Mouse (Mus musculus) adrenal gland, postnatal 14 days (tissue): ENCODE data around the gene Polr2g. TPM values are rescaled to one million over a fixed set of nuclear protein-coding genes. Genes with fewer than 3 reads are reported as not detected.

ENCODE experiments used
- DNase-seq: peaks from one replicate; pipeline ENCODE4 v3.0.0; 2021; ENCODE audit warnings: mixed read lengths
- total RNA-seq: library from RNA; stranded (reverse); gene quantifications from 2 replicates; pipeline ENCODE4 v1.2.3, GENCODE M21; 2021

Gene Polr2g
- total RNA-seq, 1 experiment from 2014 or later: 85.2 TPM

DNA sequence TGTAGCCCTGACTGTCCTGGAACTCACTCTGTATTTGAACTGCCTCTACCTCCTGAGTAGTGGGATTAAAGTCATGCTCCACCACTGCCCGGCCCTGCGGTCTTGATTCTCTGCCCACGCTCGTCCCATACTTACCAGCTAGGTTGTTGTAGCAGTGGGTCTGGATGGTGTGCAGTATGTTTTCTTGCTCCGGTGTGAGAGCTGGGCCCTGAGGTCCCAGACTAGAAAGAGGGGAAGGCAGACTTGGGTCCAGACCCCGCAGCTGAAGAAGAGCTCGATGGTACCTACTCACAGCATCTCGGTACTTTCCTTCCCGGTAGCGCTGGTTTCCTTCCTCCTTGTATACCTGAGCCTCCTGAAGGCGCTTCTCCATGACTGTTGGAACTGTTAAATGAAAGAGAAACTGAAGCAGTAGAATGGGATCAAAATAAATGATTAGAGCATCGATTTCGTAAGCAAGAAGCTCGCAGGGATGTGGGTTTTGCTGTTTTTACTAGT, 20.0 kb upstream of the Polr2g start:
- no peak for DNase-seq

GRCm38 (mm10) chr19:8817001-8817400, 18.6 kb upstream of the Polr2g start:
- no peak for DNase-seq

DNA sequence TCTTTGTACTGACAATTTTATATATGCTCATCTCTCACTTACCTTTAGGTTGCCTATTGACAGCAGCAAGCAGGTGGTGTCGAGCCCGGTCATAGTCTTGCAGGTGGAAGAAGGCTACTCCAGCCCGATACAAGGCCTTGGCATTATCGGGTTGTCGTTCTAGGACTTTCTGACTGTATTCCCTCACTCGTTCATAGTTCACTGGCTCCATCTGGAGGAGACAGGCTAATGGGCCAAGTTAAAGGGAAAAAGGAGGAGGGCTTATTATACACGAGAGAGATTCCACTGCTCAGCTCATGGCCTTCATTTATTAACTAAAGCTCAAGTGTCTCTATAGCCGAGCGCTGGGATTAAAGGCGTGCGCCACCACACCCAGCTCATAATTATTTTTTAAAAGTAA, 17.4 kb upstream of the Polr2g start:
- peak; percentile 44 for DNase-seq

GRCm38 (mm10) chr19:8806810-8807209, 8.4 kb upstream of the Polr2g start:
- no peak for DNase-seq

- no peak for DNase-seq
Measured at GRCm38 (mm10) chr19:8803879-8804660, 5.7 kb upstream of the Polr2g start.

DNA sequence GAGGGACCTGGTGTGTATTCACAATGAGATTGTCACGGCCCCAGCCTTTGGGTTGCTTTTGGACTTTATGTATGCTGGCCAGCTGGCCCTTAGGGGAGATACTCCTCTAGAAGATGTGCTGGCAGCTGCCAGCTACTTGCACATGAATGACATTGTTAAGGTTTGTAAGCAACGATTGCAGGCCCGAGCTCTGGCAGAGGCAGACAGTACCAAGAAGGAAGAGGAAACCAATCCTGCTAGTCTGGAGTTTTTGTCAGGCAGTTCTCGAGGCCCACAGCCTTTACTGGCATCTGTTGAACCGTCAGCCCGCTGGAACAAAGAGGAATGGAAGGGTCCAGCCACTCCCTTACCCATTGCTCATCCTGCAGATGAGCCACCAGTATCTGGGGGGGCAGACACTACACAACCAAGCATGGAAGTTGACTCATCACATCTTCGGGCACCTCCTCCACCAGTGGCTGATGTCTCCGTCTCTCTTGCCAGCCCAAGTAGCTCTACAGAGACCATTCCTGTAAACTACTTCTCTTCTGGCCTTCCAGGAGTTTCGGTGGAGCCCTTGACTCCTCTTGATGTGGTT, 4.9 kb upstream of the Polr2g start:
- no peak for DNase-seq

GRCm38 (mm10) chr19:8802130-8802821, 3.9 kb upstream of the Polr2g start, which contains the start of gene Zbtb3:
Zbtb3 (plus strand) TSS chr19:8802555.
- DNase-seq: peak; percentile 96

DNA sequence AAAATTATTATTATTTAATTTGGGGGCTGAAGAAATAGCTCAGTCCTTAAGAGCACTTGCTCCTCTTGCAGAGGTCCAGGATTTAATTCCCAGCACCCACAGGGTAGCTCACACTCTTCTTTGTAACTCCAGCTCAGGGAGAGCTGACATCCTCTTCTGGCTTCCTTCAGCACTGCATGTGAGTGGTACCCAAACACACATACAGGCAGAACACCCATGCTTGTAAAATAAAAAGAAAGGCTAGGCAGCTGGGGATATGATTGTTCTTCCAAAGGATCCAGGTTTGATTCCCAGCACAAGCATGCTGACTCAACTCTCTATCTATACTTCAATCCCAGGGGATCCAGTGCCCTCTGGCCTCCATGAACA, 554 bp upstream of the Polr2g start:
- no peak for DNase-seq

DNA sequence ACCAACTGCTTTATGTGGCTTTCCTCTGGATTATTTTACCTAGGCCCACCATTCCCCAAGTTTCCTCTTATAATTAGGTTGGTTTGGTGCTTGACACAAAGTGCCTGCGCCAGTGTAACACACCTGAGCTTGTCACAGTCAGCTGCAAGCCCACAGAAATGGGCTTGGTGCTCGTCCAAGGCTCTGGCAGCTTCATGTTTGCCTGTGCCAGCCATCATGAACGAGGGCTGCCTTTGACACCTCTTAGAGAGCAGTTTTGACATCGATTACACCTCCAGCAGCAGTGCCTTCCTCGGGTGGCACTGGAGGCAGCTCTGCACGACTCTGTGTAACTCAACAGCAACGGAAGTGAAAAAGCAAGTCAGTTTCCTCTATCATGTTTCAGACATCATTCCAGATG, 8.2 kb downstream of the Polr2g start:
- DNase-seq: no peak

DNA sequence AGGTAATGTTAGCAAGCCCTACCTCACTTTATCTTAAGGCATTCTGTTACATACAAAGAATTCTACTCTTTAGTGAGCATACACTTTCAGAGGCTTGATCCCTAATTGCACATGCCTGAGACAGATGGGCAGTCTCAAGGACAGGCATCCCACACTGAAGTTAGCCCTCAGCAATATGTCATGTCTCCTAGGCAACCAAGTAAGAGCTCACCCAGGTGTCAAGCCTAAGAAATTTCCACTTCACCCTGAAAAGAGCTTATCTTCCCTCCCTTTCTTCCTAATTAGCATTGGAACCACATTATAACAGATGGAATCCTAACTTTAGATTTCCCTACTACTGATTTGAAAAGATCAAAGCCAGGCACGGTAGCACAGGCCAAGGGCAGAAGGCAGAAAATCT, 9.2 kb downstream of the Polr2g start:
- DNase-seq: no peak

DNA sequence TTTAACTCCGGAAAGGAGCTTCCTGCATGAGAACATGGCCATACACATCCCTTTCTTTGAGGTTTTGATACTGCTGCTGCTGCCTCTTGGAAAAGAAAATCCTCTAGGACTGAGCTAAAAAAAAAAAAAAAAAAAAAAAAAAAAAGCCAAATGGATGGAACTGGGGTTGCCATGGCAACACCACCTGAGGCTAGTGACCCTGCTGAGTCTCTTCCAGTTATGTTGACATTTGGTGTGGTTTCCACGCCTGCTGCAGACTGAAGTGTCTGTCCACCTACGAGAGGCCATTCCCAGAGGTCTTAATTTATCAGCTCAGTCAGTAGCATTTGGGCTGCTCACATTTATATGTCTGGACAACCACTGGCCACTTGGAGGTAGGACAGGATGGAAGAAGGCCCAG, 9.9 kb downstream of the Polr2g start:
- DNase-seq: no peak

DNA sequence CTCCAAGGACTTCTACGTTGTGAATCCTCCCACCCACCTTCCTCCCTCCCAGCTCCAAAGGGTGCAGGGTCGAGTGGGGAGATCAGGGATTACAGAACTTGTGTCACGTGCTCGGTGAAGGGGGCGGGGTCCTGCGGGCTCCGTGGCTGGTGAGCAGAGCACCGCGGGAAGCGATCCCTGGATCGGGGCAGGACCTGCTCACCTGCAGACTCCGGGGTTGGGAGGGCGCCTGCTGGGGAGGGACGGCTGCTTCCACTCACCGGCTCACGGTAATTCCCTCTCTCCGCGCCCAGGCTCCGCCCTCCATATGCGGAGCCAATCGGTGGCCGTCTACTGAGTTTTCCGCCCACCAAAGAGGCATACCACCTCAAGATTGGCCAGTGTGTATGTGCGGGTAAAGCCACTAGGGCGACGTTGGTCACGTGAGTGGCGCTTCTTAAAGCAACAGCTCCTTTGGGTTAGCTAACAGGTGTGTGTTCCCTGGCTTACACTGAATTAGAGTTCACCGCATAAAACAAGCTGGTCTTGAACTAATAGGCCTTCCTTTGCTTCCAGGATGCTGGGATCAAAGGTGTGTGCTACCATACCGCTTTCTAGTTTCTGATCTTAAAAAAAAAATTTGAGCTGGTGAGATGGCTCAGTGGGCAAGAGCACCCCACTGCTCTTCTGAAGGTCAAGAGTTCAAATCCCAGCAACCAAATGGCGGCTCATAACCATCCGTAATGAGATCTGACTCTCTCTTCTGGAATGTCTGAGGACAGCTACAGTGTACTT, 12.2 kb downstream of the Polr2g start, which contains the start of gene Taf6l:
TSS of gene Taf6l (minus strand) at position 410 of the 774 bp plus-strand sequence.
- peak; percentile 94 for DNase-seq

DNA sequence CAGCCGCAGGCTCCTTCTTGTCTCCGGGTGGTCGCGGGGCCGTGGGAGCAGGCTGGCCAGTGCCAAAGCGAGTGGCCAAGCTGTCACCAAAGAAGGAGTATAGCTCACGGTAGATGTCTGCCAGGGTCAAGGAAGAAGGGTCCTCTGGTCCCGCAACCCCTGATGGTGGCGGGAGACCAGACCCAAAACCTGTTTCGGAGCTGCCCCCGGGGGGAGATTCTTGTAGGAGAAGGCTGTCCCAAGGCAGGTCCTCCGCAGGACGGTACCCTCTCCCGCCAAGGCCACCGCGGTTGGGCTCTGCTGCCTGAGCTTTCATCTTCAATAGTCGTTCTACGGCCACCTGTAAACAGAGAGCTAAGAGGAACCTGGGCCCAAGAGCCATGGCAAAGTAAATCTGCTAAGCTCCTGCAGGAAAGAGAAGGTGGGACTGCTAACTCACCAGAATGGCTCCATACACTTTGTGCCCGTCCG, 23.4 kb downstream of the Polr2g start:
- DNase-seq: peak; percentile 66

- peak; percentile 98 for DNase-seq
Measured at GRCm38 (mm10) chr19:8774086-8774835, 24.1 kb downstream of the Polr2g start, which contains the start of gene Tmem179b. Tmem179b (minus strand) TSS chr19:8774467.

GRCm38 (mm10) chr19:8773409-8773808, 25.0 kb downstream of the Polr2g start:
- no peak for DNase-seq

GRCm38 (mm10) chr19:8772996-8773395, 25.4 kb downstream of the Polr2g start:
- DNase-seq: no peak

- DNase-seq: peak; percentile 93
Measured at GRCm38 (mm10) chr19:8770567-8771270, 27.7 kb downstream of the Polr2g start, which contains the start of gene Tmem223. Tmem223 (plus strand) TSS chr19:8770996.

GRCm38 (mm10) chr19:8765562-8765961, 32.8 kb downstream of the Polr2g start:
- no peak for DNase-seq

GRCm38 (mm10) chr19:8763276-8763675, 35.1 kb downstream of the Polr2g start:
- DNase-seq: no peak

DNA sequence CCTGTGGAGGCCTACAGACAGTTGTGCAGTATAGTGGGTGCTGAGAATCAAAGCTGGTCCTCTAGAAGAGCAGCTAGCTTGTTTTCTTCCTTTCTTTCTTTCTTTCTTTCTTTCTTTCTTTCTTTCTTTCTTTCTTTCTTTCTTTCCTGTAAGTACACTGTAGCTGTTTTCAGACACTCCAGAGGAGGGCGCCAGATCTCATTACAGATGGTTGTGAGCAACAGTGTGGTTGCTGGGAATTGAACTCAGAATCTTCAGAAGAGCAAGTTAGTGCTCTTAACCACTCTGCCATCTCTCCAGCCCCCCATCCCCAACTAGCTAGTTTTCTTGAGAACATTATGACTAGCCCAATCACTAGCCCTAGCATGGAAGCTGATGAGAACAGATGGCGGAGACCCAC, 37.6 kb downstream of the Polr2g start:
- DNase-seq: no peak

- no peak for DNase-seq
Measured at GRCm38 (mm10) chr19:8758899-8759298, 39.5 kb downstream of the Polr2g start.
